Mouse (Mus musculus): ENCODE measurements around the gene Barx2.

- no peak for TF ChIP-seq CTCF (IDR thresholded peaks at IDR 0.05)
- TF ChIP-seq EP300 (IDR thresholded peaks at IDR 0.05), result no peak
These were observed 47.2 kb upstream of the Barx2 start for GRCm38 (mm10) chr9:31960488-31960887.
